Mouse (Mus musculus): ENCODE results near the gene Rfx8.

DNA sequence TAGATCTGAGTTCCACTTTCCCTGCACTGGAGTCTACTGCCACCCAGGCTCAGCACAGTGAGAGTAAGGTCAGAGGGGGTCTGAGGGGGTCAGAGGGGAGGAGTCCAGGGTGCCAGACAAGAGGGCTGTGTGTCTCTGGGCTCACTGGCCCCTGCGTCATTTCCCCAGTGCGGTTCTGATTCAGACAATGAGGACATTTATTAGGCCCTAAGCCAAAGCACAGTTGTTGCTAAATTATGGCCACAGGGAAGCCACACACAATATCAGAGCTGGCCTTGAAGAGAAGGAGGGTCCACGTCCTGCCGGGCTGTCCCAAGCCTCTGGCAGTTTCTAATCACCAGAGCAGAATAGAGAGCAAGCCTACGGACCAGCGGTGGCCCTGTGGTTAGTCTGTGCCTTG lies 22.3 kb downstream of the Rfx8 start:
- TF ChIP-seq CTCF (IDR thresholded peaks at IDR 0.05; ENCODE audit: borderline replicate concordance, insufficient read depth, low read length) (no peak), POLR2A (IDR thresholded peaks at IDR 0.05; ENCODE audit: low read depth, low read length) (no peak)
